Mouse (Mus musculus): ENCODE measurements at regions not wholly inside any gene's neighbourhood (a gene's known extent, or its start where the extent isn't known, plus 50 kb on each side); places are given as distances from the start of the nearest gene placed in this dataset.

GRCm38 (mm10) chr8:90762390-90762789 lies 54.8 kb downstream of the Gm19935 start:
- ATAC-seq (replicated peaks; ENCODE audit: insufficient number of reproducible peaks, low FRiP score, low TSS enrichment), result no peak
- H3K4me2 ChIP-seq, result no peak overlapping the region
- 68% methylated on average over 7 of the region's 7 CpGs for WGBS (ENCODE audit: insufficient replicate concordance)

DNA sequence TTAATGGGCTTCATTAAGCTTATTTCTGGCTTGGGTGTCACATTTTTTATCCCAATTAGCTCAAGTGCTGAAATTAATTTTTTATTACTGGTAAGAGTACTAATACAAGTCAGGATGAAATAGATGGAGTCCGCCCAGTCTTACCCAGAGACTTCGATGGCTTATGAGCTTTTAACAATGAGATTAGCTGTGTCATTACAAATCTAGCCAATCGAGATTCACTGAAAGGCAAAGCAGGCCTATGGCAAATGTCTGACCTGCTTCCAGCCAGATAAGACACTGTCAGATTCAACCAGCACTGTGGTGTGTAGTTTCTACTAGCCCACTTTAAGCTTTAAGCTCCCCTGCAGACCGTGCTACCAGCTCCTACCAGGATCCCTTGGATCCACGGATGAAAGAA lies 55.2 kb downstream of the Gm19935 start:
- 81% methylated on average over 5 of the region's 5 CpGs for WGBS (ENCODE audit: insufficient replicate concordance)
- H3K36me3 ChIP-seq (ENCODE audit: control insufficient read depth, insufficient read depth, low read length), result no peaks in the 10 kb centered on the region

More at GRCm38 (mm10) chr8:90762390-90762789, 54.8 kb downstream of the Gm19935 start:
- H3K9me3 ChIP-seq (replicated peaks; ENCODE audit: control insufficient read depth, low read length), result no peaks in the 10 kb centered on the region
- H3K4me3 ChIP-seq (ENCODE audit: low read depth, low read length), result no peak overlapping the region
- H3K27me3 ChIP-seq (ENCODE audit: control insufficient read depth, insufficient read depth, low read length), result no peaks in the 10 kb centered on the region
- H3K4me1 ChIP-seq (ENCODE audit: control insufficient read depth, insufficient read depth, low read length), result no peaks in the 10 kb centered on the region
- no peaks in the 10 kb centered on the region for H3K36me3 ChIP-seq (ENCODE audit: control insufficient read depth, insufficient read depth, low read length)
- H3K27ac ChIP-seq (ENCODE audit: low read depth, low read length), result no peak overlapping the region
- no peak overlapping the region for H3K9ac ChIP-seq (ENCODE audit: low read depth, low read length)

GRCm38 (mm10) chr8:90761446-90761845 lies 55.7 kb downstream of the Gm19935 start:
- 80% methylated on average over 4 of the region's 4 CpGs for whole genome bisulfite sequencing (ENCODE audit: insufficient replicate concordance)
- no peak overlapping the region for H3K4me2 ChIP-seq

More for the DNA sequence above, 55.2 kb downstream of the Gm19935 start:
- Histone ChIP-seq H3K9ac (ENCODE audit: low read depth, low read length) (no peak overlapping the region), H3K4me3 (ENCODE audit: low read depth, low read length) (no peak overlapping the region), H3K27ac (ENCODE audit: low read depth, low read length) (no peak overlapping the region), H3K4me2 (no peak overlapping the region), H3K4me1 (ENCODE audit: control insufficient read depth, insufficient read depth, low read length) (no peaks in the 10 kb centered on the region), H3K27me3 (ENCODE audit: control insufficient read depth, insufficient read depth, low read length) (no peaks in the 10 kb centered on the region), H3K9me3 (replicated peaks; ENCODE audit: control insufficient read depth, low read length) (no peaks in the 10 kb centered on the region)
- ATAC-seq (replicated peaks; ENCODE audit: insufficient number of reproducible peaks, low FRiP score, low TSS enrichment), result no peak

GRCm38 (mm10) chr8:90759531-90759930 lies 57.7 kb downstream of the Gm19935 start:
- 77% methylated on average over 9 of the region's 9 CpGs for WGBS (ENCODE audit: insufficient replicate concordance)
- H3K4me2 ChIP-seq, result no peak overlapping the region
- no peaks in the 10 kb centered on the region for H3K4me1 ChIP-seq (ENCODE audit: control insufficient read depth, insufficient read depth, low read length)
- no peaks in the 10 kb centered on the region for H3K36me3 ChIP-seq (ENCODE audit: control insufficient read depth, insufficient read depth, low read length)
- no peaks in the 10 kb centered on the region for H3K9me3 ChIP-seq (replicated peaks; ENCODE audit: control insufficient read depth, low read length)
- no peak overlapping the region for H3K4me3 ChIP-seq (ENCODE audit: low read depth, low read length)
- no peak for ATAC-seq (replicated peaks; ENCODE audit: insufficient number of reproducible peaks, low FRiP score, low TSS enrichment)
- H3K27me3 ChIP-seq (ENCODE audit: control insufficient read depth, insufficient read depth, low read length), result no peaks in the 10 kb centered on the region
- no peak overlapping the region for H3K9ac ChIP-seq (ENCODE audit: low read depth, low read length)
- H3K27ac ChIP-seq (ENCODE audit: low read depth, low read length), result no peak overlapping the region

More at GRCm38 (mm10) chr8:90761446-90761845, 55.7 kb downstream of the Gm19935 start:
- no peak overlapping the region for H3K9ac ChIP-seq (ENCODE audit: low read depth, low read length)
- H3K36me3 ChIP-seq (ENCODE audit: control insufficient read depth, insufficient read depth, low read length), result no peaks in the 10 kb centered on the region
- H3K4me1 ChIP-seq (ENCODE audit: control insufficient read depth, insufficient read depth, low read length), result no peaks in the 10 kb centered on the region
- H3K27ac ChIP-seq (ENCODE audit: low read depth, low read length), result no peak overlapping the region
- no peaks in the 10 kb centered on the region for H3K27me3 ChIP-seq (ENCODE audit: control insufficient read depth, insufficient read depth, low read length)
- no peak overlapping the region for H3K4me3 ChIP-seq (ENCODE audit: low read depth, low read length)
- H3K9me3 ChIP-seq (replicated peaks; ENCODE audit: control insufficient read depth, low read length), result no peaks in the 10 kb centered on the region
- no peak for ATAC-seq (replicated peaks; ENCODE audit: insufficient number of reproducible peaks, low FRiP score, low TSS enrichment)

GRCm38 (mm10) chr8:90755020-90755419 lies 62.2 kb downstream of the Gm19935 start:
- no peak overlapping the region for H3K9ac ChIP-seq (ENCODE audit: low read depth, low read length)
- no peaks in the 10 kb centered on the region for H3K9me3 ChIP-seq (replicated peaks; ENCODE audit: control insufficient read depth, low read length)
- H3K36me3 ChIP-seq (ENCODE audit: control insufficient read depth, insufficient read depth, low read length), result no peaks in the 10 kb centered on the region
- H3K4me1 ChIP-seq (ENCODE audit: control insufficient read depth, insufficient read depth, low read length), result no peaks in the 10 kb centered on the region
- no peak overlapping the region for H3K27ac ChIP-seq (ENCODE audit: low read depth, low read length)
- no peaks in the 10 kb centered on the region for H3K27me3 ChIP-seq (ENCODE audit: control insufficient read depth, insufficient read depth, low read length)
- no peak overlapping the region for H3K4me3 ChIP-seq (ENCODE audit: low read depth, low read length)
- no peak overlapping the region for H3K4me2 ChIP-seq
- 84% methylated on average over 4 of the region's 4 CpGs for WGBS (ENCODE audit: insufficient replicate concordance)
- no peak for ATAC-seq (replicated peaks; ENCODE audit: insufficient number of reproducible peaks, low FRiP score, low TSS enrichment)

- Histone ChIP-seq H3K4me2 (no peak overlapping the region), H3K4me3 (ENCODE audit: low read depth, low read length) (no peak overlapping the region), H3K27ac (ENCODE audit: low read depth, low read length) (no peak overlapping the region), H3K36me3 (ENCODE audit: control insufficient read depth, insufficient read depth, low read length) (no peaks in the 10 kb centered on the region), H3K27me3 (ENCODE audit: control insufficient read depth, insufficient read depth, low read length) (no peaks in the 10 kb centered on the region), H3K9ac (ENCODE audit: low read depth, low read length) (no peak overlapping the region), H3K9me3 (replicated peaks; ENCODE audit: control insufficient read depth, low read length) (no peaks in the 10 kb centered on the region), H3K4me1 (ENCODE audit: control insufficient read depth, insufficient read depth, low read length) (no peaks in the 10 kb centered on the region)
- 86% methylated on average over 2 of the region's 2 CpGs for WGBS (ENCODE audit: insufficient replicate concordance)
- no peak for ATAC-seq (replicated peaks; ENCODE audit: insufficient number of reproducible peaks, low FRiP score, low TSS enrichment)
Observed at GRCm38 (mm10) chr8:90743546-90743945, 73.6 kb downstream of the Gm19935 start.

DNA sequence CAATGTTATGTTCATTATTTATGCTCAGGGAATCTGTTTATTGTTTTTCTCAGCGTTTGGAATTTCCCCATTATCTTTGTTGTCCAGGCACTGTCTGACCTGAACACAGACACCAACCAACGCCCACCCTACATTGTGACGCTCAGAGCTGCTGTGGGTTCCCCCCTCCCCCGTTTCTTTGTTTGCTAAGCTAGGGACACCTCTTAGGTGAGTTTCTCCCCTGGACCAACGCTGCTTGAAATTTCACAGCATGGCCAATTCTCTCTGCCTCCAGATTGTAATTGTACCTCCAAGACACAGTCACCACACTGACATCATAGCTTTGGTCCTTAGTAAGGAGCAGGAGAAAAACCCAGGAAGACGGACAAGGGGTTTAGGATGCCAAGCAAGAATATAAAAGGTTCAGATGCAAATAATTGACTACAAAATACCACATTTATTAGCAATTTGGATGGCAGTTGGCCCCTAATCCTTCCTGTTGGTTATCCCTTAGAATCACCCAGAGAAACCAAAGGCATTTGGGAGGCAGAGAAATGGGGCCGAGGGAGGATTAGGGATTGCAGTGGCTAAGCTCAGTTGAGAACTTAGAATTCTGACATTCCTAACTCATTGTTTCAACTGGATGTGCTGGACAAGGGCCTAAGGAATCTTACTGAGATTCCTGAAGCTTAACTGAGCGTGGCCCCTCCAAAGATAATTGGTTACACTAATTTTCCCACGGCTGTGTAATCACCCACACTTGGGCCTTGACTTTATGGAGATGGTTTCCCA lies 76.0 kb downstream of the Gm19935 start:
- Histone ChIP-seq H3K9me3 (replicated peaks; ENCODE audit: control insufficient read depth, low read length) (no peaks in the 10 kb centered on the region), H3K4me2 (no peak overlapping the region), H3K27ac (ENCODE audit: low read depth, low read length) (no peak overlapping the region), H3K4me1 (ENCODE audit: control insufficient read depth, insufficient read depth, low read length) (no peaks in the 10 kb centered on the region), H3K9ac (ENCODE audit: low read depth, low read length) (no peak overlapping the region), H3K36me3 (ENCODE audit: control insufficient read depth, insufficient read depth, low read length) (no peaks in the 10 kb centered on the region), H3K27me3 (ENCODE audit: control insufficient read depth, insufficient read depth, low read length) (no peaks in the 10 kb centered on the region), H3K4me3 (ENCODE audit: low read depth, low read length) (no peak overlapping the region)
- ATAC-seq (replicated peaks; ENCODE audit: insufficient number of reproducible peaks, low FRiP score, low TSS enrichment), result no peak
- WGBS (ENCODE audit: insufficient replicate concordance), result 54% methylated on average over 9 of the region's 9 CpGs

DNA sequence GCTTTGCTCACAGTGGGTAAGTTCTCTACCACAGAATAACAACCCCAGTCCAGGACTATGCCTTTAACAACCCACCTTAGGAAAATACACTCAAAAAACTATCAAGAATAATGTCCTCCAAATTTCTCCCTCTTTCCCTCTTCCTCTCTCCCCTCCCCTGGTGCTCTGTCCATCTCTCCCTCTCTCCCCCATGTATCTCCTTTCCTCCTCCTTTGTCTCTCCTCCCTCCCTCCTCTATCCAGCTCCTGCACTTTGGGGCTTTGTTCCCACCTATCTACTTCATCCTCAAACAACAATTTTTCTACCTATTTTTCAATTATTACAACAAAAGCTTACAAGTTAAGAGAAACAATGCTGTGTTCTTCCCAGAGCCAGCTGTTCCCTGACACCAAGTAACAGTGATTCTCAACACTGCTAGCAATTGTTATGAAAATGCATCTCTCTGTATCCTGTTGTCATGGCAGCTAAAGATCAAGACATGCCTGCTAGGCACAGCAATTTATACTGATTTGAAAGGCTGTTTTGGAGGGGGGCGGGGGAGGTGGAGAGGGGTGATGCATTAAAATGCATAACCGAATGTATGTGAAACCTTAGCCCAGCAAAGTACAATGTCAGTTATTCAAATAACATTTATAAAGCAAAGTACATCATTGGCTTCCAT lies 76.8 kb downstream of the Gm19935 start:
- Histone ChIP-seq H3K36me3 (ENCODE audit: control insufficient read depth, insufficient read depth, low read length) (no peaks in the 10 kb centered on the region), H3K4me3 (ENCODE audit: low read depth, low read length) (no peak overlapping the region), H3K4me2 (no peak overlapping the region), H3K9me3 (replicated peaks; ENCODE audit: control insufficient read depth, low read length) (no peaks in the 10 kb centered on the region), H3K27ac (ENCODE audit: low read depth, low read length) (no peak overlapping the region), H3K9ac (ENCODE audit: low read depth, low read length) (no peak overlapping the region), H3K4me1 (ENCODE audit: control insufficient read depth, insufficient read depth, low read length) (no peaks in the 10 kb centered on the region), H3K27me3 (ENCODE audit: control insufficient read depth, insufficient read depth, low read length) (no peaks in the 10 kb centered on the region)
- ATAC-seq (replicated peaks; ENCODE audit: insufficient number of reproducible peaks, low FRiP score, low TSS enrichment), result no peak
- 67% methylated on average over 2 of the region's 2 CpGs for WGBS (ENCODE audit: insufficient replicate concordance)

All from heart, embryonic 11.5 days (tissue).